In genomic region chr13:109683001-109683400, GRCm38 (mm10) we compare ENCODE assay signal across 23 mouse cellular contexts.
DNase-seq lines count a peak whose midpoint lies in the region; ATAC-seq and TF ChIP-seq lines count a peak whose summit lies in the region.
"Had no signal": no experiment of that assay in that cellular context is flagged by ENCODE, and none has a peak within 500 bp of the region (broad histone marks: within the 10 kb centered on the region; RNA-seq: fewer than 3 reads in every experiment).

No protein-coding gene starts in this region.

- peaks cover 0 to 53% of the 10 kb centered on the region in 2 experiments; a peak in 2 of 4 replicates for H3K36me3 ChIP-seq in MEL (ENCODE audit: control insufficient read depth in 1 of 2, insufficient read depth in 2 of 2, low read length in 2 of 2)
- H3K36me3 ChIP-seq in liver, postnatal 0 days (replicated peaks; ENCODE audit: insufficient read depth, low read length) = no peaks in the 10 kb centered on the region
- H3K36me3 ChIP-seq: embryonic facial prominence, embryonic 13.5 days; heart, embryonic 15.5 days; hindbrain, embryonic 12.5 days; limb, embryonic 12.5 days; midbrain, embryonic 10.5 days had no signal

- no peaks in the 10 kb centered on the region for H3K27me3 ChIP-seq in MEL (ENCODE audit: control insufficient read depth in 1 of 2, insufficient read depth in 2 of 2, low read length in 2 of 2)
- H3K27me3 ChIP-seq in liver, postnatal 0 days (ENCODE audit: insufficient read depth, low read length) = no peaks in the 10 kb centered on the region
- no peaks in the 10 kb centered on the region for H3K27me3 ChIP-seq in cerebellum, adult 2 months (ENCODE audit: control insufficient read depth, insufficient read depth, low read length)
- H3K27me3 ChIP-seq: heart, embryonic 15.5 days; hindbrain, embryonic 12.5 days; limb, embryonic 12.5 days had no signal

- 54% methylated on average over 10 of the region's 10 CpGs for WGBS in liver, postnatal 0 days (ENCODE audit: insufficient replicate concordance)
- 90% methylated on average over 10 of the region's 10 CpGs for WGBS in cerebellum, adult 2 months

- peak overlapping the region in 1 of 2 experiments; percentile 6; a peak in 1 of 4 replicates for H3K4me3 ChIP-seq in MEL (ENCODE audit: control insufficient read depth in 1 of 2, insufficient read depth in 1 of 2, low read depth in 2 of 2, low read length in 2 of 2)
- no peak overlapping the region for H3K4me3 ChIP-seq in liver, postnatal 0 days (ENCODE audit: low read depth, low read length)
- no peak overlapping the region for H3K4me3 ChIP-seq in cerebellum, adult 2 months (replicated peaks; ENCODE audit: insufficient read depth, low read depth, low read length)
- H3K4me3 ChIP-seq: embryonic facial prominence, embryonic 13.5 days; gastrocnemius, adult 2 months; heart, embryonic 15.5 days; hindbrain, embryonic 12.5 days; limb, embryonic 12.5 days; midbrain, embryonic 10.5 days had no signal

- DNase-seq in ES-CJ7 (ENCODE audit: low read depth, low spot score) = peak; percentile 62
- DNase-seq in MEL (ENCODE audit: low read depth, low spot score) = peak; percentile 91
- peak; percentile 68 for DNase-seq in liver
- DNase-seq in liver, postnatal 0 days = no peak
- no peak for DNase-seq in ovary, postnatal 14 days (ENCODE audit: low spot score)
- DNase-seq in adrenal gland, adult 8-10 months = no peak
- DNase-seq in cerebellum, adult 2 months = no peak
- DNase-seq: B cell, adult 2 months; cerebellum, postnatal 10 days; forebrain, postnatal 0 days; gastrocnemius, adult 2 months; heart, adult 11 months; kidney, adult 18-20 months; lung, embryonic 14.5 days; lung, postnatal 36 days; retina, postnatal 1 day; thymus, postnatal 36 days had no signal

- H3K9me3 ChIP-seq in MEL (replicated peaks; ENCODE audit: insufficient read depth, low read length) = no peaks in the 10 kb centered on the region
- H3K9me3 ChIP-seq in liver, postnatal 0 days (ENCODE audit: low read length) = no peaks in the 10 kb centered on the region
- H3K9me3 ChIP-seq: embryonic facial prominence, embryonic 13.5 days; heart, embryonic 15.5 days; hindbrain, embryonic 12.5 days; limb, embryonic 12.5 days; midbrain, embryonic 10.5 days had no signal

- H3K9ac ChIP-seq in MEL (ENCODE audit: control insufficient read depth, low read depth, low read length, poor library complexity, severe bottlenecking) = peak overlapping the region; percentile 48
- no peak overlapping the region for H3K9ac ChIP-seq in liver, postnatal 0 days (replicated peaks)
- H3K9ac ChIP-seq: embryonic facial prominence, embryonic 13.5 days; forebrain, postnatal 0 days; heart, embryonic 15.5 days; hindbrain, embryonic 12.5 days; limb, embryonic 12.5 days; lung, embryonic 14.5 days had no signal

- peaks cover 31 to 33% of the 10 kb centered on the region in 2 experiments for H3K4me1 ChIP-seq in MEL (ENCODE audit: control insufficient read depth in 1 of 2, insufficient read depth in 2 of 2, low read length in 2 of 2)
- H3K4me1 ChIP-seq in liver, postnatal 0 days (ENCODE audit: insufficient read depth) = peaks cover 21% of the 10 kb centered on the region
- H3K4me1 ChIP-seq in cerebellum, adult 2 months (ENCODE audit: control insufficient read depth, insufficient read depth, low read length) = no peaks in the 10 kb centered on the region

- H3K4me2 ChIP-seq in liver, postnatal 0 days (ENCODE audit: low read depth, low read length) = peak overlapping the region; percentile 38
- H3K4me2 ChIP-seq: embryonic facial prominence, embryonic 13.5 days; heart, embryonic 15.5 days; hindbrain, embryonic 12.5 days; limb, embryonic 12.5 days; lung, embryonic 14.5 days had no signal

- no peak for TF ChIP-seq CTCF in MEL (IDR thresholded peaks at IDR 0.05 in 2 of 3, conservative IDR thresholded peaks at IDR 0.05 in 1 of 3; ENCODE audit: control insufficient read depth in 1 of 3, insufficient read depth in 1 of 3, low read depth in 2 of 3, low read length in 3 of 3, poor library complexity in 1 of 3, severe bottlenecking in 1 of 3)
- TF ChIP-seq CTCF in liver, postnatal 0 days (IDR thresholded peaks at IDR 0.05; ENCODE audit: low read depth) = no peak
- TF ChIP-seq CTCF in cerebellum, adult 2 months (IDR thresholded peaks at IDR 0.05; ENCODE audit: borderline replicate concordance, insufficient read depth, low read depth, low read length) = no peak

- peaks cover 32% of the 10 kb centered on the region for H3K79me2 ChIP-seq in MEL (ENCODE audit: control insufficient read depth, insufficient read depth, low read length, poor library complexity)

- TF ChIP-seq RAD21 in MEL (IDR thresholded peaks at IDR 0.05; ENCODE audit: low read depth, low read length) = no peak

- peak; percentile 96 to 97 for TF ChIP-seq EP300 in MEL (IDR thresholded peaks at IDR 0.05; ENCODE audit: low read depth in 1 of 2, low read length in 2 of 2)
- TF ChIP-seq EP300 in liver, postnatal 0 days (IDR thresholded peaks at IDR 0.05; ENCODE audit: low read depth) = peak; percentile 77

- TF ChIP-seq POLR2A in MEL (IDR thresholded peaks at IDR 0.05; ENCODE audit: control insufficient read depth in 1 of 2, insufficient read depth in 1 of 2, low read depth in 1 of 2, low read length in 2 of 2, poor library complexity in 1 of 2) = no peak
- TF ChIP-seq POLR2A in cerebellum, adult 2 months (IDR thresholded peaks at IDR 0.05; ENCODE audit: borderline replicate concordance, insufficient read depth, low read length) = no peak

- ATAC-seq in liver, postnatal 0 days = peak; percentile 44
- ATAC-seq: forebrain, postnatal 0 days had no signal

- H3K27ac ChIP-seq in MEL (ENCODE audit: control insufficient read depth, low read depth, low read length) = peak overlapping the region; percentile 94
- 0 out of 2 replicates have a peak overlapping the region, but pooled peaks have one; percentile 23 for H3K27ac ChIP-seq in liver, postnatal 0 days (ENCODE audit: low read depth)
- H3K27ac ChIP-seq in cerebellum, adult 2 months (ENCODE audit: insufficient read depth, low read length) = no peak overlapping the region
- H3K27ac ChIP-seq: embryonic facial prominence, embryonic 13.5 days; gastrocnemius, adult 2 months; heart, embryonic 15.5 days; hindbrain, embryonic 12.5 days; kidney, postnatal 0 days; limb, embryonic 12.5 days; midbrain, embryonic 10.5 days had no signal

TF ChIP-seq in MEL, 35 proteins besides CTCF, POLR2A, EP300 and RAD21:
- TF ChIP-seq CHD1 (IDR thresholded peaks at IDR 0.05; ENCODE audit: low read depth, low read length) (no peak), MAFK (IDR thresholded peaks at IDR 0.05; ENCODE audit: borderline replicate concordance, low read depth, low read length) (0 out of 2 replicates have a peak, but pooled peaks have one; percentile 37), MAZ (IDR thresholded peaks at IDR 0.05; ENCODE audit: low read depth, low read length) (0 out of 2 replicates have a peak, but pooled peaks have one; percentile 32), JUND (IDR thresholded peaks at IDR 0.05; ENCODE audit: low read depth, low read length) (no peak; the same call in 1 of the 2 replicates), MYC (IDR thresholded peaks at IDR 0.05; ENCODE audit: low read depth, low read length) (no peak), TBP (IDR thresholded peaks at IDR 0.05; ENCODE audit: low read depth, low read length) (peak; percentile 51; the same call in 1 of the 2 replicates), ZKSCAN1 (IDR thresholded peaks at IDR 0.05; ENCODE audit: low read depth, low read length) (no peak), ZC3H11A (IDR thresholded peaks at IDR 0.05; ENCODE audit: low read depth, low read length) (no peak), BHLHE40 (IDR thresholded peaks at IDR 0.05; ENCODE audit: borderline replicate concordance, low read depth, low read length) (peak; percentile 76), NELFE (IDR thresholded peaks at IDR 0.05; ENCODE audit: low read depth, low read length) (no peak), GATA1 (IDR thresholded peaks at IDR 0.05; ENCODE audit: low read depth, low read length) (peak; percentile 94), KAT2A (conservative IDR thresholded peaks at IDR 0.05; ENCODE audit: low read depth, low read length) (no peak), RCOR1 (IDR thresholded peaks at IDR 0.05; ENCODE audit: low read depth, low read length) (peak; percentile 72), MYB (IDR thresholded peaks at IDR 0.05; ENCODE audit: low read depth, low read length) (peak; percentile 62), ELF1 (IDR thresholded peaks at IDR 0.05; ENCODE audit: low read depth, low read length) (no peak), SIN3A (IDR thresholded peaks at IDR 0.05; ENCODE audit: low read length) (peak; percentile 81), MXI1 (IDR thresholded peaks at IDR 0.05; ENCODE audit: low read depth, low read length) (no peak; the same call in 1 of the 2 replicates), POLR2AphosphoS5 (IDR thresholded peaks at IDR 0.05; ENCODE audit: borderline replicate concordance, low read depth, low read length) (no peak), HCFC1 (IDR thresholded peaks at IDR 0.05; ENCODE audit: low read depth, low read length) (no peak; the same call in 1 of the 2 replicates), NRF1 (IDR thresholded peaks at IDR 0.05; ENCODE audit: insufficient read depth, low read depth, low read length, poor library complexity, severe bottlenecking) (no peak), MAX (IDR thresholded peaks at IDR 0.05; ENCODE audit: low read length) (no peak), UBTF (IDR thresholded peaks at IDR 0.05; ENCODE audit: borderline replicate concordance, insufficient read depth, low read depth, low read length) (no peak), TAL1 (IDR thresholded peaks at IDR 0.05; ENCODE audit: low read length) (peak; percentile 88), SMC3 (IDR thresholded peaks at IDR 0.05; ENCODE audit: low read depth, low read length) (no peak), TCF12 (IDR thresholded peaks at IDR 0.05; ENCODE audit: low read depth, low read length) (peak; percentile 95), ETS1 (IDR thresholded peaks at IDR 0.05; ENCODE audit: low read depth, low read length) (peak; percentile 91)

Comparison
In these comparisons a context has a peak if more than half of its experiments do, and no peak if none do; other contexts are left out.
1. DNase-seq: peak in ES-CJ7 (single experiment), MEL (single experiment) and liver (single experiment); none in liver, postnatal 0 days (single experiment), ovary, postnatal 14 days (single experiment), adrenal gland, adult 8-10 months (single experiment) and cerebellum, adult 2 months (0 of 2).